ENCODE assay signal across 34 mouse cellular contexts in the genomic region with DNA sequence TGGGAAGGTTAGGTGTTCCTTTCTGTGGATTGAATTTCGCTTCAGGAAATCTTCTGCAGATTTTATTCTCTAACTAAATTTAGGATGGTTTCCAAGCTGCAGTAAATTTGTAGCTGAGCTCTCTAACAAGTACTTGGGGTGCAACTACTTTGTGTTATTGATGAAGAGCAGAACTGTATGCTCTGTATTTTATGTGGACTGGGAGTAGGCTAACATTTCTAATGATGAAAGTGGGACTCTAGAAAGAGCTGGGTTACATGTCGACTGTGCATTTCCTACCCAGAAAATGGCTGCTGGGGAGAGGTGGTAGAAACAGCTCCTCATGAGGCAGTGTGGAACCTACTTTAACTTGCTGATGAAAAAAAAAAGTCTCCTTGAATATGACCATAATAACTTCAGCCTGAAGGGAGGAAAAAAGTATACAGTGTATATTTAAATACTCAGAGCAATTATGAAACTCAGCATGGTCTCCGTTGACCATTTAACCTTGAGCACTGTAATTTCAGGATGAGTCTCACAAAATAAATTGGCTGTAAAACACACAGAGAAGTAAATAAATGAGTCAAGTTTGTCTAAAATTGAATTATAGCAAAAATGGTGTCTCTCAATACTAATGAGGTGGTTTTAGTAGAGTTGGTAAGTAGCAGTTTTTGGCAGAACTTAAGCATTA.
"Had no signal": no experiment of that assay in that cellular context is flagged by ENCODE, and none has a peak within 500 bp of the region (broad histone marks: within the 10 kb centered on the region; RNA-seq: fewer than 3 reads in every experiment).

No protein-coding gene starts in this region.

- H3K4me2 ChIP-seq: heart, embryonic 11.5 days; heart, embryonic 12.5 days; heart, embryonic 13.5 days; heart, embryonic 15.5 days; hindbrain, embryonic 12.5 days; hindbrain, embryonic 13.5 days; hindbrain, embryonic 14.5 days; hindbrain, embryonic 15.5 days; kidney, embryonic 15.5 days had no signal

- H3K9ac ChIP-seq: heart, embryonic 12.5 days; heart, embryonic 13.5 days; heart, embryonic 15.5 days; hindbrain, embryonic 12.5 days; hindbrain, embryonic 13.5 days; hindbrain, embryonic 14.5 days; hindbrain, embryonic 15.5 days; kidney, embryonic 15.5 days had no signal

- H3K27ac ChIP-seq: heart, embryonic 10.5 days; heart, embryonic 13.5 days; heart, embryonic 15.5 days; hindbrain, embryonic 10.5 days; hindbrain, embryonic 12.5 days; hindbrain, embryonic 13.5 days; hindbrain, embryonic 14.5 days; hindbrain, embryonic 15.5 days; hindbrain, postnatal 0 days; kidney, embryonic 15.5 days; kidney, postnatal 0 days; layer of hippocampus, adult 2 months had no signal

- H3K27me3 ChIP-seq: heart, embryonic 12.5 days; heart, embryonic 13.5 days; heart, embryonic 15.5 days; hindbrain, embryonic 12.5 days; hindbrain, embryonic 13.5 days; hindbrain, embryonic 15.5 days; kidney, embryonic 15.5 days had no signal

- H3K4me3 ChIP-seq: heart, embryonic 10.5 days; heart, embryonic 12.5 days; heart, embryonic 13.5 days; heart, embryonic 15.5 days; hindbrain, embryonic 10.5 days; hindbrain, embryonic 12.5 days; hindbrain, embryonic 13.5 days; hindbrain, embryonic 15.5 days; kidney, embryonic 15.5 days; layer of hippocampus, adult 2 months had no signal

- ATAC-seq: hindbrain, embryonic 16.5 days; hindbrain, postnatal 0 days; inflammation-experienced regulatory T-cells, adult 6 months; intestine, embryonic 16.5 days; intestine, postnatal 0 days had no signal

- DNase-seq: heart, postnatal 10 days; heart, postnatal 14 days; heart, postnatal 36 days; heart, postnatal 4 days; kidney, adult 11 months; kidney, adult 18-20 months; kidney, adult 2 months; kidney, adult 8-10 months; kidney, adult 9 months; kidney, postnatal 10 days; kidney, postnatal 14 days; kidney, postnatal 25 days; kidney, postnatal 36 days; kidney, postnatal 4 days; layer of hippocampus, adult 9-11 months; layer of hippocampus, postnatal 36 days had no signal

- H3K36me3 ChIP-seq: heart, embryonic 10.5 days; heart, embryonic 12.5 days; heart, embryonic 13.5 days; heart, embryonic 15.5 days; hindbrain, embryonic 10.5 days; hindbrain, embryonic 12.5 days; hindbrain, embryonic 13.5 days; hindbrain, embryonic 15.5 days; kidney, embryonic 15.5 days had no signal

- H3K4me1 ChIP-seq: heart, embryonic 10.5 days; heart, embryonic 12.5 days; heart, embryonic 13.5 days; heart, embryonic 15.5 days; hindbrain, embryonic 10.5 days; hindbrain, embryonic 12.5 days; hindbrain, embryonic 13.5 days; hindbrain, embryonic 15.5 days; kidney, embryonic 15.5 days had no signal

- H3K9me3 ChIP-seq: heart, embryonic 10.5 days; heart, embryonic 13.5 days; heart, embryonic 15.5 days; hindbrain, embryonic 10.5 days; hindbrain, embryonic 12.5 days; hindbrain, embryonic 13.5 days; hindbrain, embryonic 15.5 days; kidney, embryonic 15.5 days had no signal
